Mouse (Mus musculus) brown adipose tissue, adult 24 weeks (tissue): ENCODE data around the gene Bloc1s2. TPM values are rescaled to one million over a fixed set of nuclear protein-coding genes. Genes with fewer than 3 reads are reported as not detected.

Source experiments
- H3K27ac ChIP-seq: fragments of 200-500 bp; replicated peaks from 2 replicates; pipeline ENCODE4 v1.5.1; 2012; ENCODE audit warnings: low read depth, mild to moderate bottlenecking, low read length
- H3K4me1 ChIP-seq: fragments of 200-500 bp; 2 replicates; pipeline ENCODE4 v1.6.1; 2012; ENCODE audit warnings: low read length, mixed read lengths; ENCODE audit not compliant: control insufficient read depth, insufficient read depth, insufficient read length
- H3K4me3 ChIP-seq: fragments of 200-500 bp; 2 replicates; pipeline ENCODE4 v1.5.1; 2012; ENCODE audit warnings: low read depth, mild to moderate bottlenecking, low read length, moderate library complexity; ENCODE audit not compliant: insufficient read depth
- polyA plus RNA-seq: library from polyadenylated mRNA; stranded (reverse); fragments of >200 nt; gene quantifications from 2 replicates; pipeline ENCODE4 v1.2.4, GENCODE M21; 2012; ENCODE audit not compliant: missing spikeins, insufficient read depth, insufficient read length

Gene Bloc1s2
- polyA plus RNA-seq, result 7.2 and 12.6 TPM in 2 replicates

- no peaks in the 10 kb centered on the region for H3K4me1 ChIP-seq
- peak within 1 kb of the TSS; percentile 26; the same call in 1 of the 2 replicates for H3K27ac ChIP-seq
- peak within 1 kb of the TSS; percentile 81 for H3K4me3 ChIP-seq
Observed at GRCm38 (mm10) chr19:44145702-44146567, at the start of gene Bloc1s2. Bloc1s2 (minus strand) TSS chr19:44146446.

- Histone ChIP-seq H3K4me3 (no peak overlapping the region), H3K4me1 (no peaks in the 10 kb centered on the region), H3K27ac (no peak overlapping the region)
Observed at GRCm38 (mm10) chr19:44195138-44195537, 48.9 kb upstream of the Bloc1s2 start.

- no peaks in the 10 kb centered on the region for H3K4me1 ChIP-seq
Observed at GRCm38 (mm10) chr19:44193906-44194305, 47.7 kb upstream of the Bloc1s2 start.

GRCm38 (mm10) chr19:44192342-44192741, 46.1 kb upstream of the Bloc1s2 start, which contains the start of gene Pkd2l1:
Pkd2l1 (minus strand) TSS chr19:44192442.
- H3K4me1 ChIP-seq, result no peaks in the 10 kb centered on the region
- H3K4me3 ChIP-seq, result no peak within 1 kb of the TSS
- no peak within 1 kb of the TSS for H3K27ac ChIP-seq

More at GRCm38 (mm10) chr19:44193906-44194305, 47.7 kb upstream of the Bloc1s2 start:
- H3K4me3 ChIP-seq, result no peak overlapping the region
- H3K27ac ChIP-seq, result no peak overlapping the region

GRCm38 (mm10) chr19:44189056-44189455, 42.8 kb upstream of the Bloc1s2 start:
- no peaks in the 10 kb centered on the region for H3K4me1 ChIP-seq
- H3K4me3 ChIP-seq, result no peak overlapping the region
- H3K27ac ChIP-seq, result no peak overlapping the region

GRCm38 (mm10) chr19:44183968-44184367, 37.7 kb upstream of the Bloc1s2 start:
- H3K27ac ChIP-seq, result no peak overlapping the region
- no peak overlapping the region for H3K4me3 ChIP-seq
- H3K4me1 ChIP-seq, result no peaks in the 10 kb centered on the region

GRCm38 (mm10) chr19:44180502-44180901, 34.3 kb upstream of the Bloc1s2 start:
- H3K4me1 ChIP-seq, result no peaks in the 10 kb centered on the region
- no peak overlapping the region for H3K27ac ChIP-seq
- no peak overlapping the region for H3K4me3 ChIP-seq

- no peaks in the 10 kb centered on the region for H3K4me1 ChIP-seq
- H3K4me3 ChIP-seq, result no peak overlapping the region
Observed at GRCm38 (mm10) chr19:44176741-44177140, 30.5 kb upstream of the Bloc1s2 start.

GRCm38 (mm10) chr19:44174835-44175234, 28.6 kb upstream of the Bloc1s2 start:
- Histone ChIP-seq H3K27ac (no peak overlapping the region), H3K4me3 (no peak overlapping the region), H3K4me1 (no peaks in the 10 kb centered on the region)

More at GRCm38 (mm10) chr19:44176741-44177140, 30.5 kb upstream of the Bloc1s2 start:
- H3K27ac ChIP-seq, result no peak overlapping the region

- H3K4me3 ChIP-seq, result no peak overlapping the region
- no peaks in the 10 kb centered on the region for H3K4me1 ChIP-seq
Observed at GRCm38 (mm10) chr19:44161515-44161914, 15.3 kb upstream of the Bloc1s2 start.

GRCm38 (mm10) chr19:44159386-44159785, 13.1 kb upstream of the Bloc1s2 start:
- H3K4me1 ChIP-seq, result no peaks in the 10 kb centered on the region
- H3K4me3 ChIP-seq, result no peak overlapping the region
- no peak overlapping the region for H3K27ac ChIP-seq

More at GRCm38 (mm10) chr19:44161515-44161914, 15.3 kb upstream of the Bloc1s2 start:
- no peak overlapping the region for H3K27ac ChIP-seq

GRCm38 (mm10) chr19:44157005-44157404, 10.8 kb upstream of the Bloc1s2 start:
- H3K4me3 ChIP-seq, result no peak overlapping the region
- no peak overlapping the region for H3K27ac ChIP-seq

GRCm38 (mm10) chr19:44153781-44154180, 7.5 kb upstream of the Bloc1s2 start:
- H3K27ac ChIP-seq, result no peak overlapping the region
- H3K4me1 ChIP-seq, result no peaks in the 10 kb centered on the region
- no peak overlapping the region for H3K4me3 ChIP-seq

More at GRCm38 (mm10) chr19:44157005-44157404, 10.8 kb upstream of the Bloc1s2 start:
- no peaks in the 10 kb centered on the region for H3K4me1 ChIP-seq

GRCm38 (mm10) chr19:44148991-44149390, 2.7 kb upstream of the Bloc1s2 start:
- H3K4me3 ChIP-seq, result no peak overlapping the region
- no peak overlapping the region for H3K27ac ChIP-seq
- no peaks in the 10 kb centered on the region for H3K4me1 ChIP-seq

- Histone ChIP-seq H3K4me3 (no peak overlapping the region), H3K4me1 (no peaks in the 10 kb centered on the region), H3K27ac (no peak overlapping the region)
Observed at GRCm38 (mm10) chr19:44148345-44148744, 2.1 kb upstream of the Bloc1s2 start.

GRCm38 (mm10) chr19:44146951-44147350, 705 bp upstream of the Bloc1s2 start:
- H3K4me3 ChIP-seq, result no peak overlapping the region
- no peak overlapping the region for H3K27ac ChIP-seq
- H3K4me1 ChIP-seq, result no peaks in the 10 kb centered on the region
